Mouse (Mus musculus) monocyte, adult 5-6 weeks (primary cell): ENCODE measurements around the gene Fxn. TPM values are rescaled to one million over a fixed set of nuclear protein-coding genes. Genes with fewer than 3 reads are reported as not detected.

Experiments
- ATAC-seq: fragments of 153-309, 156-312 bp; replicated peaks from 2 replicates; pipeline ENCODE4 v1.8.0; 2017; ENCODE audit warnings: mild to moderate bottlenecking; ENCODE audit not compliant: low TSS enrichment, insufficient number of reproducible peaks, severe bottlenecking, poor library complexity, low FRiP score
- total RNA-seq: library from RNA; stranded (forward); fragments of 200-1000, 200-491, 200-594 nt; gene quantifications from 3 replicates; pipeline ENCODE4 v1.2.3, GENCODE M21; 2017

The Fxn gene
- total RNA-seq = 1.2 to 7.1 TPM (median 4.4 TPM) in 3 replicates

DNA sequence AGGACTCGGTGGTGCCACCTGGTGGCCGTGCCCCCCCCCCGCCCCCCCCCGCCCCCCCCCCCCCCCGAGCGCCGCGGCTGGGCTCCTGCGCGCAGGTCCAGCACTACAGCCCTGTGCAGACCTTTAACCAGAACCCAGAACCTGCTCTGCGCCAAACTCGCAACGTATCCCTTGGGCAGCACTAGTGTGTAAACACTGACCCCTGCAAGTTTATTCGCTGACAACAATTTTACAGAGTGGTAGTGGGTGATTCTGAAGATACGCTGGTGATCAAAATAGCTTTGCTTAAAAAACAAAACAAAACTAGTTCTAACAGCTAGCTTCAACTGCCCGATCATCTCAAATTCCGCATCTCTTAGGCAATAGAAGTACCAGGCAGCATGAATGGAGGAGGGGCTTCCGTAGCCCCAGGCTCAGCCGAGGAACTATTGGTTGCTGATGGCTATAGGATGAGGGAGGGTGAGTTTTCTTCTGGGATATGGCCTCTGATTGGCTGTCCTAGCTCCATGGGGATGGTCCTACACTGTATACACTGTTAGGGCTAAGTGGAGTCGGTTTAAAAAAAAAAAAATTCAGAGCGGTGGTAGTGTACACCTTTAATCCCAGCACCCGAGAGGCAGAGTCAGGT is at the start of gene Fxn:
Gene Fxn, minus strand, starts transcription at position 5 of the 628 bp plus-strand sequence.
- peak; percentile 27; the same call in 1 of the 2 replicates for ATAC-seq

- no peak for ATAC-seq
These were observed 47.5 kb upstream of the Fxn start for GRCm38 (mm10) chr19:24327921-24328320.

DNA sequence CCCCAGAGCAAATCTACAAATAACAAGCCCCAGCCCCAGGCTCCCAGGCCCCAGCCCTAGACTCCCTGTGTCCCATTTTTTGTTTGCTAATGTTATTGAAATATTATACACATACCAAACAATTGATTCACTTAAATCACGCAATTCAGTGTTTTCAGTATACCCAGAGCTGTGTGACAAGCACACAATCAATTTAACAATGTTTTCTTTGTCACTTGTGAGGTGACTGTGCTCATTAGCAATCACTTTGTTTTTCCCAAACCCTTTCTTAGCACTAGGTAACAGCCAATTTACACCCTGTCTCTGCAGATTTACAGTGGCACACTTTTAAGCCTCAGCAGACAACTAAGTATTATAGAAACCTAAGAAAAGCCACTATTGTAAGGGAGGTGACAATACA is 46.6 kb upstream of the Fxn start:
- no peak for ATAC-seq

GRCm38 (mm10) chr19:24325692-24326091 is 45.3 kb upstream of the Fxn start:
- ATAC-seq = no peak

GRCm38 (mm10) chr19:24323841-24324613 is 43.6 kb upstream of the Fxn start:
- no peak for ATAC-seq

GRCm38 (mm10) chr19:24321900-24322311 is 41.5 kb upstream of the Fxn start:
- no peak for ATAC-seq

- no peak for ATAC-seq
These were observed 41.0 kb upstream of the Fxn start for GRCm38 (mm10) chr19:24321211-24321899.

- no peak for ATAC-seq
These were observed 37.8 kb upstream of the Fxn start for GRCm38 (mm10) chr19:24318172-24318571.

DNA sequence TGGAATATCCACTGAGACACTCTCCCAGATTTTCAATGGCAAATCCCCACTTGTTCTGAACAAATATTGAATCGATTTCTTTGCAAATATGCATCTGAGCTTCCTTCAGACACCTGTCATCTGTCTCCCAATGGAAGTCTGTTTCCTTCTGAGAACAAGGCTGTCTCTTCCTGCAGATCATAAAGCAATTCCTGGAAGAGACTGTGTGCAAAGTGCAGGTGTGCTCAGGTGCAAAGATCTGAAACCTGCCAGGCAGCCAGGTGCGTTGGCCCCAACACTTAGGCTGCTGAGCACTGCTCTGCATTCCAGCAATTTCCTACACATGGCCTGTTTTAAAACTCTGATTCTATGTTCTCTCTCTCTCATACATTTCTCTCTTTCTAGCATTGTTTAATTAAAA is 37.3 kb upstream of the Fxn start:
- ATAC-seq = no peak

GRCm38 (mm10) chr19:24317038-24317591 is 36.7 kb upstream of the Fxn start:
- no peak for ATAC-seq

- no peak for ATAC-seq
These were observed 35.8 kb upstream of the Fxn start for GRCm38 (mm10) chr19:24316060-24316725.

GRCm38 (mm10) chr19:24315234-24315633 is 34.8 kb upstream of the Fxn start:
- no peak for ATAC-seq

- no peak for ATAC-seq
These were observed 34.3 kb upstream of the Fxn start for GRCm38 (mm10) chr19:24314676-24315075.

GRCm38 (mm10) chr19:24312556-24313342 is 32.3 kb upstream of the Fxn start:
- no peak for ATAC-seq

GRCm38 (mm10) chr19:24312046-24312445 is 31.6 kb upstream of the Fxn start:
- ATAC-seq = no peak

DNA sequence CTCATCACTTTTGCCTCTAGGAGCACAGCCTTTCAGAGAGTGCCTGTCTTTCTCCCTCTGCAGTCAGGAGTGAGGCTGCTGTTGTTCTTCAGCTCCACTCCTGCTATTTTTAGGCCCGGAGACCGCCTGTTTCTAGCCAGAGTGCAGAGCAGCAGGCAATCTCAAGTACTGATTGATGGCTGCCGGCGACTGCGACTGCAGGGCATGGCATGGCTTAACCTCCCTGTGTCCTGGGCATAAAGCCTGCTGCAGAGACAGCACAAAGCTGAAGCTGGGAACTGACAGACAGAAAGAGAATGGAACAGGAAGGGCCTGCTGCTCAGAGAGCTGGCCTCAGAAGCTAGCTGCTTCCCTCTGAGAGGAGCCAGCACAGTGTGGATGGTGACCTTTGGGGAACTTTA is 27.9 kb upstream of the Fxn start:
- no peak for ATAC-seq

DNA sequence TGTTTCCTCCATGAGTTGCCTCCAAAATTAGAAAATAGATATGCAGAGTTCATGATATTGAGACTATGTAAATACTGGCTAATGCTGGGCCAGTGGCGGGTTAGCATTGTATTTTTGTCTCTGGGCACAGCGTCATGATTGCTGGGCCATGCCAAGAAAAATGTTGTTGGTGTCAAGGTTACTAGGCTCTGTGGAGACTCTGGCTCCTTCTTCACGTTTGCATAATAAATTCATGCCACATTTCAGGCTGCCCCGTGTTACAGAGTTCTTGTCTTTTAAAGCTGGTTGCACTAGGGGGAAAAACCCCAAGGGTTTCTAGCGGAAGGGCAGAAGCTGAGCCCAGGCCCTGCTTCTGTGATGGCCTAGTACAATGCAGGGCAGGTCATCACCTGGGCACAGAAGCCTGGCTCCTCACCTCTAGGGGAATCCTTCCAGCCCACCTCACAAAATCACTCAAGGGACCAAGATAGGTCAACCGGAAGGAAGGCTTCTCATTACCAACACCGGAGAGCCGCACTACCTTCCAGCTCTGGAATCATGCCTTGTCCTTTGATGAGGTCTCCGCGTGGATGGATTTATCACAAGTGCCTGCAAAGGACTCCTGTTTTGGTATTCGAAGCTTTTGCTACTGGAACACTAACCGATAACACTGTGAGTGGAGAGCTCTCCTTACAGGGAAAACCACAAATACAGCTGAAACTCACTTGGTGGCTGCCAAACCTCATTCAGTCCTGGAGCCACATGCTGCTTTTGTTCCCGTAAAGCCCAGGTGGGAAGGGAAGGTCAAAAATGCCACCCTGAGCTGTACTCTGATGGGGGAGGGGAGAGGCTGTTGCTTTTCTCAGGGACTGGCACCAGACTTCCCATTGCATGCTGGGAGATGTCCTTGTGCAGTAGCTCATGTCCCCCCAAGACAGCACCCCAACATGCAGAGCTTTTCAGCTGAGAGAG is 27.1 kb upstream of the Fxn start:
- no peak for ATAC-seq
